Mouse (Mus musculus) adrenal gland, postnatal 4 days (tissue): ENCODE measurements around the gene Tarsl2. TPM values are rescaled to one million over a fixed set of nuclear protein-coding genes. Genes with fewer than 3 reads are reported as not detected.

ENCODE experiments used
- DNase-seq, 2 experiments: peaks; one replicate each; pipeline ENCODE4 v3.0.0; 2021 to 2022; ENCODE audit warnings: low spot score in 2 of 2, mixed read lengths in 2 of 2
- long read RNA-seq, 2 experiments: library from polyadenylated mRNA; stranded (forward); transcript quantifications; one replicate each; pipeline ENCODE4 v2.0.0; 2021
- total RNA-seq, 2 experiments: library from RNA; stranded (reverse); gene quantifications; 2 replicates each; pipeline ENCODE4 v1.2.3; 2021

Gene Tarsl2
- 10 to 100 TPM; 27.1 to 29.2 TPM for total RNA-seq
- long read RNA-seq, experiment 1, partial matches to known transcripts = 1 of 4 reads
- long read RNA-seq, experiment 1, other reads (novel, unspliced or antisense) = 0 of 4 reads
- long read RNA-seq, experiment 2, transcript Tarsl2-201 (19 exons, 3,192 nt) = major isoform, 8 of 17 reads
- long read RNA-seq, experiment 2, partial matches to known transcripts = 6 of 17 reads
- long read RNA-seq, experiment 2, other reads (novel, unspliced or antisense) = 3 of 17 reads

GRCm38 (mm10) chr7:65644643-65645351 is at the start of gene Tarsl2:
Gene Tarsl2, plus strand, starts transcription at chr7:65644898.
- DNase-seq = peak; percentile 86 to 98

DNA sequence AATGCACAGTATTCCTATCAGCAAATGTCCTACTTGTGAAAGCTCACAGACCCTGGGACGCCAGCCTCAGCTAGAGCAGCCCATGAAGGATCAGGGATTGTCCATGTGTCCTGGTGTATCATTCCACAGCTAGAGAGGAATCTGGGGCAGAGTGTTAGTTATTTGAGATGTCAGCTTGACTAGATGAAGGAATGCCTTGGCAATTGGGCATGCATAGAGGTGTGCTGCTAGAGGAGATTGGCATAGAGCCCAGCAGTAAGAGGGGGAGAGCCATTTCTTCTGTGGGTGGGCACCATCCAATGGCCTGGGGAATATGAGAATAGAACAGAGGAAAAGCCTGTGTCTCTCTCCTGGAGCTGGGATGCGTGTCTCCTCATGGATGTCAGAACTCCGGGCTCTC is 38.6 kb upstream of the Tarsl2 start:
- no peak for DNase-seq

- DNase-seq = no peak
These were observed 37.7 kb upstream of the Tarsl2 start for GRCm38 (mm10) chr7:65607003-65607402.

GRCm38 (mm10) chr7:65610171-65610570 is 34.5 kb upstream of the Tarsl2 start:
- no peak for DNase-seq

DNA sequence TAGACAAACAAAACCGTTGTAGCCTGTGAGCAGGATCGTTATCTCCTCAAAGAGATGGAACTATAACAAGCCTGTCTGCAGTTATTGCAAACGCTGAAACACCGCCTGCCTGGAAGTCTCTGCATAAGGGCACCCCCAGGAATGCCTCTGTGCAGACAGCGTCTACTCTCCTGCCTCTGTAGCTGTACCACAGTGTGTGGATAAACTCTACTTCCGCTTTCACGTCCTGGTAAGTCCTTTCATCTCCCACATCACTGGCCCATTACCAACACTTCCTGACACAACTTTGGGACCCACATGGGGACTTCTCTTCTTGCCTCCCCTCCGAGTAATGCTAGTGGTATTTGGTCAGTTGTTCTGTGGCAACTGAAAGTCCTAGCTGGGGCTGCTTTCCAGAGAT is 34.0 kb upstream of the Tarsl2 start:
- DNase-seq = no peak

GRCm38 (mm10) chr7:65611298-65611697 is 33.4 kb upstream of the Tarsl2 start:
- no peak for DNase-seq

DNA sequence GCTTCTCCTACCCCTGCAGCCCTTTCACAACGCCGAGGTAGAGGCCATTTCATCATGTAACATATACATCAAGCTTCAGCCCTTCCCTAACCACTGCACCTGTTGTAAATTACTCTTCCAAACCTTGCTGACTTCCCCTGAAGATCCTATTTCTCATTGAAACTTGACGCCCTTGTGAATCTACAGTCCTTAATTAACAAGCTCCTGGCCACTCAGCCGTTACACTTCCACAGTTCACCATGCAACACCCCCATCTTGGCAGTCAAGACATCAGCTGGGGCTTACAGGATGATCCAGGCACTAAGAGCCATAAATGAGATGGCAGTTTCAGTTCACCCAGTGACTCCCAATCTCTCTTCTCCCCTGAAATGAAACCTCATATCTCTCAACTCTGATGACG is 31.0 kb upstream of the Tarsl2 start:
- DNase-seq = no peak

DNA sequence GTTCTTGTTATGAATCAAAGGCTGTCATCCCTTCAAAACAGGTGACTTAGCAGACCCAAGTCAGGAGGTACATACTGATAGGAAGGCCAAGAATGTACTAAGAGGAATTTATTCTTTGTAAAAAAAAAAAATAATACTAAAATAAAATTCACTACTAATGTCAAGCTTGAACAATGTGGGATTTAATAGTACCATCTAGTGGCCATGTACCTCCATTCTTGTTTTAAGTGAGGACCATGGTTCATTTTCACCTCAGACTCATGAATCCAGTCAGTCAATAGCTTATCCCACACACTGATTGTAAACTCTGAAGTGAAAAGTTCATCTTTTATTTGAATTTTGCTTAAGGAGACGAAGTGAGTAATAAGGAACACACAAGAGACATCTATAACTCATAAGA is 25.9 kb upstream of the Tarsl2 start:
- DNase-seq = no peak

GRCm38 (mm10) chr7:65620746-65621145 is 24.0 kb upstream of the Tarsl2 start:
- no peak for DNase-seq

DNA sequence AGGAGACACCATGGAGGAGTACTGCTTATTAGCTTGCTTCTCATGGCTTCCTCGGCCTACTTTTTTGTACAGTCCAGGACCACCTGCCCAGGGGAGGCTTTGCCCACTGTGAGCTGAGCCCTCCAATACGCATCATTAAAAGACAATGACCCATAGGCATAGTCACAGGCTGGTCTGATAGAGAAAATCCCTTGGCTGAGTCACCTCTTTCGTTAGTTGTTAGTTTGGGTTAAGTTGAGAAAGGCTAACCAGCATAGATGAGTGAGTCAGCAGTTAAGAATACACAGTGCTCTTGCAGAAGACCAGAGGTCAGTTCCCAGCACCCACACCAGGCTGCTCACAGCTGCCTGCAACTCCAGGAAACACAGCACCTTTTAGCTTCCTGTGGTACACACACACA is 21.4 kb upstream of the Tarsl2 start:
- DNase-seq = no peak

DNA sequence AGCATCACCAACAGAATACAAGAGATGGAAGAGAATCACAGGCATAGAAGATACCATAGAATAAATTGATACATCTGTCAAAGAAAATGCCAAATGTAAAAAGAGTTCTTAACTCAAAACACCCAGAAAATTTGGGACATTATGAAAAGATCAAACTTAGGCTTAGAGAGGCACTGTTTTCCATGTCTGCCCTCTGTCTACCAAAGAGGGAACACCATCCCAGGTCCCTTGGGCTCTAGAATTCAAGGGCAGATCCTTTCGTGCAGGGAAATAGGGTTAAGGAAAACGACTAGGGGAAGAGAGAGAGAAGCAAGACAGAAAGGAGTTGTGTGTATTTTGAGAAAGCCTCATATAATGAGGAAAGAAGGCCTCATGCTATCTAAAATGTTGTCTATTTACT is 19.2 kb upstream of the Tarsl2 start:
- no peak for DNase-seq

GRCm38 (mm10) chr7:65629846-65630245 is 14.9 kb upstream of the Tarsl2 start:
- no peak for DNase-seq

DNA sequence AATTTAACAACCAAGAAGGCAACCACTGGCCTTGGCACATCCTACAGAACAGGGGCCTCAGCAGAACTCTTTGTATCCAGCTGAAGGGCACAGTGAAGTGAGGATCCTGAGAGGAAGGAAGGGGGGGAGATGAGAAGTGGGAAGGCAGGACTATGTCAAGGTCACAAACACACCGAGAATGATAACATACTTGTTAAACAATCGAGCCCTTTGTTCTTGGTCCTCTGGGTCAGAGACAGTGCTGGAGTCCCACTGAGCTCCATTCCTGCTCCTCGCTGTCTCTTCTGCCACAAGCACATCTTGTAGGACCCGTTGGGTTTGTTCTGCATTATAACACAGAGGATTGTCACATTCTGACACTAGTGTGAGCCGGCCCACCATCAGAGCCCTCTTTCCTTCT is 14.0 kb upstream of the Tarsl2 start:
- DNase-seq = no peak

DNA sequence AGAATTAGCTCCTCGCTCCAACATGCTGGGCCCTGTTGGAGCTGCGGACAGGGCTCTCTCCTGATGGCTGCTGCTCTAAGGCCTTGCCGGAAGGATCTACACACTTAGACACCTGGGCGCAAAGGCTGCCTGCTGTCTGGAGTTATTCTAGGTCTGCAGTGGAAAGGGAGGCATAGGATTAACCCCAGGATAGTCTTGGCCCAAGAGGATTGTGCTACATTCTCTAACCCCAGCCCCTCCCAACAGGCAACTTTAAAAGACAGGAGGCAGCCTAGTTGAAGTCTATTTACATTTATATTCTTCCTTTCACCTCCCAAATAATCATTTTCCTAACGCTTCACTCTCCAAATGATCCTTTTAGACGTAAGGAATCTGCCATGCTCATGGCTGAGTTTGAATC is 8.9 kb upstream of the Tarsl2 start:
- DNase-seq = no peak

DNA sequence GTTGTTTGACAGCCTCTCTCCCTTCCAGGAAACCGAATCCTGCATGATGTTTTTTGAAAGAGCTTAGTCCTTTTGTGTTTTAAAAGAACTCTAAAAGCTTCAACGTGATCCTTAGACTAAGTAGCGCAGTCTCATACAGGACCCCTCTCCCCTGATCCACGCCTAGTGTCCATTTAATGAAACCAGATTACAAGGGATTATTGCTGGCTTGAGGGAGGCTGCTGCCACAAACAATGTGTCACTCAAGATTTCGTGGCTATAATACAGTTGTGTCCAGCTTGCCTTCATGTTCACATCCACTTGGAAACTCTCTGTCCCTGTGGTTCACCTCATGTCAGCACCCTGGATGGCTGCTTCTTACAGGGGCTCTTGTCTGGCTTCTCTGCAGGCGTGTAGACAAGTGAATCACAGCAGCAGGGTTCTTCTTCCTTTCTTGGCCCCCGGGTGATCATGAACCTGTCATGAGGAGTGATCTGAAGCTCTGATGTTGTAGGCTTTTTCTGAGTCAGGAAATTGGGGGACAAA is 8.3 kb upstream of the Tarsl2 start:
- no peak for DNase-seq

DNA sequence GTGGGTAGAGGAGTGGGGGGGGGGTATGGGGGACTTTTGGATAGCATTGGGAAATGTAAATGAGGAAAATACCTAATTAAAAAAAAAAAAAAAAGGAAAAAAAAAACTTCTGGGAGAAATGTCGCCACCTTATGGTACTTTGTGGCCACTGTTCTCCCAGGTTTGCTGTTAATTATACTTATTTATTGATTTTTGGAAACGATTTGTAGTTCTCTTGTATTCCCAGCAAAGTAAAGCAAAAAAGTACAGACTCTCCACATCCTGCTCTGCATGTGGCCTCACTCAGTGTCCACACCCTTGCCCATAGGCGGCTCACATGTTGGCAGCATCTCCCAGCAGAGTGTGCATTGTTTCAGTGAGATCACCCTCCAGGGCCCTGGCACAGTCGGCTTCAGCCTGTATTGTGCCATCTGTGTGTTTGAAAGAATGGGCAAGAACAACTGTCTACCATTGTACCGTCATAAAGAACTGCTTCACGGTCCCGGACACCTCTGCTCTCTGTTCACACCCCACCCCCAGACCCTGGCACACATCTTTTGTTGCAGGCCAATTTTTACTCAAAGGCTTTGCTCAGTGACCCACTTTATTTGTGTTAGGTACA is 6.4 kb upstream of the Tarsl2 start:
- no peak for DNase-seq

DNA sequence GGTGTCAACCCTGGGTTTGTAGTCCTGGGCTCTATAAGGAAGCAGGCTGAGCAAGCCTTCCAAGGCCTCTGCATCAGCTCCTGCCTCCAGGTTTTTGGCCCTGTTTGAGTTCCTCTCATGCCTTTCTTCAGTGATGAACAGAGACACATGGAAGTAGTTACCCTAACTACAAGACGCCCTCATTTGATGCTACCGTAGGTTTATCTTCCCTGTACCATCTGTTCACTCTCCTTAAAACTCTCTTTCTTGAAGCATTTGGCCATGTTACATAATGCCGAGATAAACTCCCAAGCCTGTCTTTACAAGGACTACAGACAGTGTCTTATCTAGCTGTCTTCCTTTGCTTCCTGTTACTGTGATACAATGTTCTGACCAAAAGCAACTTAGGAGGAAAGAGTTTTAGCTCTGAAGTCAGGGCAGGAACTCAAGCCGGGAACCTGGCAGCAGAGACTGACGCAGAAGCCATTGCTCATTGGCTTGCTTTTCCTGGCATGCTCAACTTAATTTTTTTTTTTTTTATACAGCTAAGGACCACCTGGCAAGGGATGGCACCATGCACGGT is 4.8 kb upstream of the Tarsl2 start:
- no peak for DNase-seq

- DNase-seq = no peak
These were observed 4.0 kb upstream of the Tarsl2 start for GRCm38 (mm10) chr7:65640672-65641071.

- no peak for DNase-seq
These were observed 2.1 kb upstream of the Tarsl2 start for GRCm38 (mm10) chr7:65642371-65643304.

- no peak for DNase-seq
These were observed 757 bp upstream of the Tarsl2 start for GRCm38 (mm10) chr7:65643861-65644421.

DNA sequence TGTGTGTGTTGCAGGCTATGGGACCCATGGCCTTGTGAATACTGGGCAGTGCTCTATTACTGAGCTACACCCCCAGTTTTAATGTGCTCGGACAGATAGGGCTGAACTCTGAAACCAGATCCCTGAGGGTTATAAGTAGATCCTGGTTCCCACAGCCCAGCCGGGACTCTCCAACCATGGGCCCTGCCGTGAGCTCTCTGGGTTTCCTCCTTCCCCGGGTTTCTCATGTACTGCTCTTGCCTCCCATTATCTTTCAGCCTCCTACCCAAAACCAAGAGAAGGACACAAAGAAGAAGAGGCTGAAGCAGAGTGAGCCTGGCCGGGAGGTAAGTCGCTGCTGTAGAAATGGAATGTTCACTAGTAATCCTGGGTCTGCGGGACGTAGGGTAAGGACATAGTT is 1.3 kb downstream of the Tarsl2 start:
- DNase-seq = no peak
